7 mouse cellular contexts compared by ENCODE assay signal in genomic region chr17:65958366-65958765, GRCm38 (mm10).
"Had no signal": no experiment of that assay in that cellular context is flagged by ENCODE, and none has a peak within 500 bp of the region (broad histone marks: within the 10 kb centered on the region; RNA-seq: fewer than 3 reads in every experiment).

No protein-coding gene starts in this region.

- DNase-seq: kidney, postnatal 36 days; layer of hippocampus, adult 9-11 months; liver; lung, adult 2 months; lung, postnatal 36 days; right cerebral cortex, postnatal 25 days; thymus, postnatal 36 days had no signal
